Mouse (Mus musculus) brain, adult 2 months (tissue): ENCODE measurements around the gene Clcf1.

Experiments
- DNase-seq: peaks from one replicate; pipeline ENCODE4 v3.0.0; 2011; ENCODE audit warnings: low read depth, low spot score

Gene Clcf1

DNA sequence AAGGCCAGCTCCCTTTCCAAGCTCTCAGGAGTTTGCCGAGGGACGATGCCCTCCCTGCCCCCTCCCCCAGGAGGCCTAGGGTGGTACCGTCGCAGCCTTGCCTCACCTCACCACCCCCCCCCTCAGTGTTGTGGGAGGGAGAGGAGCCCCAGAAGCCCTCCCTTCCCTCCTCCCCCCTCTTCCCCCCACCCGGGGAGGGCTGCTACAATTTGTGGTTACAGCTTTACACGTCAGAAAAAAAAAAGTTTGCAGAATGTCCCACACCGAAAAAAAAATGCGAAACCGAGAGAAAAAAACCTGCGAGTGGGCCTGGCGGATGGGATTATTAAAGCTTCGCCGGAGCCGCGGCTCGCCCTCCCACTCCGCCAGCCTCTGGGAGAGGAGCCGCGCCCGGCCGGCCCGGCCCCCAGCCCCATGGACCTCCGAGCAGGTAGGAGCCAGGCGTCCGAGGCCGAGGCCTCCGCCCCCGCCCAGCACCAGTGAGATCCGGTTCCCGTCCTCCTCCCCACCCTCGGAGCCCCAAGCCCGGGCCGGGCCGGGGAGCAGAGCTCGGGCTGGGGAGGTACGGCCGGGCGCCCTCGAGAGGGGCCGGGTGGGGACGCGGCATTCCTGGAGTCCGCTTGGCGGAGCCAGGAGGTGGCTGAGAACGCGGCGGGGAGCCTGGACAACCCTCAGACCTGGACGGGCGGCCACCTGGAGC, at the start of gene Clcf1, which contains the start of gene AC109138.7:
TSS of gene Clcf1 (plus strand) at position 168 of the 700 bp plus-strand sequence.
TSS of gene AC109138.7 (plus strand) at position 287 of the 700 bp plus-strand sequence.
- DNase-seq = no peak

DNA sequence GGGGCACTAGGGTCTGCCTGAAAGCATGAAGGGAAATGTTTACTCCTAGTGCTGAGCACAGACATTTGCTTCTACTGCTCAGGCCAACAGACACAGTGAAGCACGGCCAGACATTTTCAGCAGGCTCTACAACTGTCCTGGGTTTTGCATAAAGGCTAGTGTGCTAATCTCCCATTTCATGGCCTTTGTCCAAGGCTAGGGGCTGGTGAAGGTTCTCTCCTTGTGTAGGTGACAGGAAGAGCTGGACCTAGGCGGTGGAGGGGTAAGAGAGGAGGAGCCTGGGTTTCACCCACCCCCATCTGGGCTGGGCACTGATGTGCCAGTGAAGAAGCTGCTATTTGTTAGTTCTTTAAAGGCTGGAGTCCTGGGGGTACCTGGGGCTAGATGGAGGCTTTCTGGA, 49.3 kb upstream of the Clcf1 start:
- DNase-seq = no peak

DNA sequence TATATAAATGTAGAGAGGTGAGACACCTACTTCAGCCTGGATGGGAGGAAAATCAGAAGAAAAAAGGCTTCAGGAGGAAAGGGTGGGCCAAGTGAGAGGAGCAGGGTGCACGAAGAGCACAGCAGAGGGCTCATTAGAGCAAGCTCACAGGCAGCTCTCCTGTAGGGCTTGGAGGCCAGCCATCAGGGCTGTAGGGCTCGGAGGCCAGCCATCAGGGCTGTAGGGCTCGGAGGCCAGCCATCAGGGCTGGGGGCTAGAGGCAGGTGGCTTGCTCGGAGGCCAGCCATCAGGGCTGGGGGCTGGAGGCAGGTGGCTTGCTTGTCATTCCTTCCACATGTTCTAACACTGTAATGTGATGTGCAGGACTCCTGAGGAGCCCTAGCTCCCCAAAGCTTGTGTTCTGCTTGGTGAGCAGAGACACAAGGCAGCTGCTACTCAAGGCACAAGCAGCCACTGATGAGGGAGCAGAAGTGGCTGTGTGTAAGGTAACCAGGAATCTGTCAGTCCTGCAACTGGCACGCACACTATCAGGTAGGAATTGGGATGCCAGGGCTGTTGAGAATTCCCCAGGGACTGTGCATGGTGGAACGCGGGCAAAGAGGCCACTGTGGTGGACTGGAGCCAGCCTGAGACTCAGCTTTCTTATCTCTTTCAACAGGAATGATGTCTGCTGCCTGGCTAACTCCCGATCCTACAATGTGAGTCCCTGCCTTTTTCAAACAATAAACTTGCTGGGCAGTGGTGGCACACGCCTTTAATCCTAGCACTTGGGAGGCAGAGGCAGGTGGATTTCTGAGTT, 47.2 kb upstream of the Clcf1 start:
- no peak for DNase-seq

DNA sequence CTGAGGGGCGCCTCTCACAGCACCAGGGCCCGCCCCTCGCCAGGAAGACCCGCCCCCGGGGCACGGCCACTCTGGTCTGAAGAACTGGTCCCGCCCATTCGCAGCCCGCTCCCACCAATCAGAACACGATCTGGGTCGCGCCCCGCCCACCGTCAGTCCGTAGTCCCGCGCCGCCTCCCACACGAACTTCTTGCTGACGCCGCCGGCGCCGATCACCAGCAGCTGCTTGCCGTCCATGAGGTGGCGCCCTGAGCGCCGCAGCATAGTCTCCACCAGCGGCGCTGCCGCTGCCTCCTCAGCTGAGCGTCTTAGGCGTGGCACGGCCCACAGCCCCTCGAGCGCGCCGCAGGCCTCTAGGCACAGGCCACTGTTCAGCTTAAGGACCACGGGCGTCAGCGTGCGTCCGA, 44.7 kb upstream of the Clcf1 start:
- DNase-seq = peak; percentile 99

DNA sequence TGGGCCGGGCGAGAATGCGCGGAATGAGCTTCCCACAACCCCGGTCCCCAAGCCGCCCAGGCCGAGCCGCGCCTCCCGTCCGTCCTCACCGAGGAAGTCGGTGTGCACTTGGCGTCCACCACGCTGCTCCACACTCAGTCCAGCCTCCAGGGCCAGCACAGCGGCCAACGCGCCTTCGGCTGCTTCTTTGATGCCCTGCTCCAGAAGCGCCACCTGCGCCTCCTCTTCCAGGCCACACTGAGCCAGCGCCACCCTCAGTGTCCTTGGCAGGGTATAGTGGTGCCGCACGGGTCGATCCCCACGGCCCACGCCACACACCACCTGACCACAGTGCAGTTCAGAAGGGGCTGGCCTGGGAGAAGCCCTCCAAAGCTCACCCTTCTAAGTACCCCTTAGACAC, 44.2 kb upstream of the Clcf1 start:
- peak; percentile 66 for DNase-seq

DNA sequence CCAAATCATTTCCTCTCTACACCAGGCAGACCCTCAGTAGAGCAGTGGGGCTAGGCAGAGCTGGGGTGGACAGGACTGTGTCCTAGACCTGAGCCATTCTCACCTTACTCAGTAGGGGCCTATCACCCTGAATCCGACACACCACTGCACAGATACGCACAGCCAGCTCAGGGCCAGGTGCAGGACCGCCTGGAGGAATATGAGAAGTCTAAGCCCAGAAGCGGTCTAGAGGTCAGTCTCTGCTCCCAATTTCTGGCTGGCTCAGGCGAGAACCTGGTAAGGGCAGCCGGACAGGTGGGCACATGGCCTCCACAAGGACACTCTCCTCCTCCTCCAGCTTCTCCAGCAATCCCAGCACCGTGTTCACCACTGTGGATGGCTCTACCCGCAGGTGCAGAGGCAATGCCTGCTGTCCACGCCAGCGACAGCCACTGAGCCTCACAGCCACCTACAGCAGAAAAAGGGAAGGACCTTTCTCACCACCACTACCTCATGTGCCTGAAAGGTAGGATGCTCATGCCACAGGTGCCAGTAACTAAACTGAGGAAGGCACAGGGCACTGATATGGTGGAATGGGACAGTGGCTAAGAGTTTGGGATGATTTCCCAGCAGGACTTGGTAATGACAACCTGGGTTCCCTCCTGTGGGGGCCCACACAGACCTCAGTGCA, 43.2 kb upstream of the Clcf1 start:
- DNase-seq = no peak

DNA sequence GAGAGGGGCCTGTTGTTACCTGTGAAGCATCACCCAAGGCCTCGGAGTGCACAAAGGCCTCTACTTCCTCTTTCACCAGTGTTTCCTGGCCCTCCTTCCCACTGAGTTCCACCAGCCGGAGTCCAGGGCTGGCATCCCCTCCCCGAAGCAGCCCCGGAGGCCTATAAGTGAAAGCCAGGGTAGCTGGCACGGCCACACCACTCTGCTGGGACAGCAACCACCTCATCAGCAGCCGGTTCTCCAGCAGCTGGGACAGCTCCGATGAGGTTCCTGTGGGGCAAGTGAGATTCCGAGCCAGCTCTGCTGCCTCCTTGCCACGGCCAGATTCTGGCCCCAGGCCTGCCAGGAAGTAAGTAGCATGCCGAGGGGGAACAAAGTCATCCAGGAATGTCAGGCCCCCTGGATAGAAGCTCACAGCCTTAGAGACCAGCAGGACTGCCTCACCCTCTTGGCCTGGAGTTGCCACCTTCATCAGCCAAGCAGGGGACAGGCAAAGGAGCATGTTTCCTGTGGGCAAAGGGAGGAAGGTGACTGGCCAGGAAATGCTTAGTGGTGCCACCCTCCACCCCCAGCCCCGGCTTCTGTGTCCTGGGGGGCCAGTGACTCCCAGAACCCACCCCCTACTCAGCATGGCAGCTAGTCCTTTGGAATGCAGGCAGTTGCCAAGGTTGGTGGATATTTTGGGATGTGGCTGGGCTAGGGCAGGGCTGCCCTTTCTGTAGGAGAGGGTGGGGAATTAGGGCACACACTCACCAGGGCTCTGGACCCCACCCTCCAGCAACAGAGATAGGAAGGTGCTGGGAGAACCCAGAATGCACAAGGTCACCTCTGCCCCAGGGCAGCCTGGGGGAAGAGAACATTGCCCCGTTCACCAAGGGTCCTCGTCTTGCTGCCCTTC, 42.4 kb upstream of the Clcf1 start:
- DNase-seq = no peak

DNA sequence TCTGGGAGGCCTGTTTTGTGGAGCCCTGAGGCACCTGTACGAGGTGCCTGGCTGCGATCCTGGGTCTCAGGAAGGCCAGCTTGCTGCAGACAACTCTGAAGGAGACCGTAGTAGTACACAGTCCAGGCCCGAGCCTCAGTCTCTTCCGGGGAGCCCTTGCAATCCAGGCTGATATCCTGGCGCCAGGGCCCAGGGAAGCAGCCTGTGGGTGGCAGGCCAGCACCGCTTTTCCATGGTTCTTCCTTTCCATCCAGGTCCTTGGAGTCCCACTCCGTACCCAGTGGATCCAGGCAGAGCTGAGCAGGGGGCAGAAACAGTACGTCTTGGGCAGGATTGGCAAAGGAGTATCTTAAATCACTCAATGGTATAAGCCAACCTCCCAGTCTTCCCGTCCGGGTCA, 41.1 kb upstream of the Clcf1 start:
- no peak for DNase-seq

DNA sequence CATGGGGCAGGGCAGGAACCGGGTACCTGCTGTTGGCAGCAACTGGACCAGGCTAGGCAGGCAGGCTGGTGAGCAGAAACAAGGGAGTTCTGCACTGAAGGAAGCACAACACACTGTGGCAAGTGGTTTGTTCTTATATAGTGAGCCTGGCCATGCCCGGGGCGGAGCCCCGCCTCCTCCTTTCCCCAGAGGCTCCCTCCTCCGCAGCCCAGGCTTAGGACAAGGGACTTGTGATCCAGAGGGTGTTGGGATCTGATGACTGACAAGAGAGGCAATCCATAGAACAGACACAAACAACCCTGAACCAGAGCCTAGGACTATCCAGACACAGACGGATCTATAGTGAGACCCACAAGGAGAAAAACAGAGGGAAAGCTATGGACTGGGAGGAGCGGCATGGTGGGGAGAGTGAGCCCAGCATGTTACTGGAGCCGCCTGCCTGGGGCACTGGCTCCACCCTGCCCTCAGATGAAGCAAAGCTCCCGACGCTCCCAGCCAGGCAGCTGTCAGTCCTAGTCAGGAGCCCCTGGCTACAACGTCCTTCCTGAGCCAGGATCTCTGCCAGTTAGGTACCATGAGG, 38.6 kb upstream of the Clcf1 start, which contains the start of gene Carns1:
TSS of gene Carns1 (minus strand) at position 112 of the 580 bp plus-strand sequence.
- DNase-seq = peak; percentile 71

DNA sequence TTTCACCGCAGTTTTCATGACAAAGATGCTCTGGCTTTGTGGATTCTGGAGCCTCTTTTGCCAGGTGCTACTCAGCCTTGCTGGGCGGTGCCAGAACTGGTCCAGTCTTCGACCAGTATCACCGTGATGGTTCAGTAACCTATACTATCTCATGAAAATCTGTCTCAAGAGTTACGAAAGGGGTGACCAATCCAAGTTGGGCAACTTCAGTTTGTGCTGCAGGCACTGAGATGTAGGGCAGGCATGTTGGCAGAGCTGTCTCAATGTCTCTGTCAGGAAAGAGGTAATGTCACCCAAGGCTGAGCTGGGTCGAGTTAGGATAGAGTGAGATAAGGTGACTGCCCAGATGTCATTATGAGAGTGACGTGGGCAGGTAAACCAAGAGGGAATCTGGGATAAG, 33.6 kb upstream of the Clcf1 start:
- DNase-seq = no peak

DNA sequence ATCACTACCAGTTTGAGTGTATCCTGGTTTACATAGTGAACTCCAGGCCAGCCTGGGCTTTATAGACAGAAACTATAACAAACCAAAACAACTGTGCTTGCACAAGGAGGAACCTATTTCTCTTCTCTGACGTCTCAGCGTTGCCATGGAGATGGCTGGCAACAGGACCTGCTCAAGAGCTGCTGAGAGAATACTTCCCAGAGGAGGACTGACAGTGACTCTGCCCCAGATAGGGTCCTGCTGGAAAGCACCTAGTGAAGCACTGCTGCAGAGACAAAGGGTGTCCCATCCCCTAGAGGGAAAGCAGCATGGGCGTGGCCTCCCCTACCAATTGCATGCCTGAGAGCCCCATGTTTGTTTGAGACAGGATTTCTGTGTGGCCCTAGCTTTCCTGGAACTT, 32.1 kb upstream of the Clcf1 start:
- DNase-seq = peak; percentile 91

DNA sequence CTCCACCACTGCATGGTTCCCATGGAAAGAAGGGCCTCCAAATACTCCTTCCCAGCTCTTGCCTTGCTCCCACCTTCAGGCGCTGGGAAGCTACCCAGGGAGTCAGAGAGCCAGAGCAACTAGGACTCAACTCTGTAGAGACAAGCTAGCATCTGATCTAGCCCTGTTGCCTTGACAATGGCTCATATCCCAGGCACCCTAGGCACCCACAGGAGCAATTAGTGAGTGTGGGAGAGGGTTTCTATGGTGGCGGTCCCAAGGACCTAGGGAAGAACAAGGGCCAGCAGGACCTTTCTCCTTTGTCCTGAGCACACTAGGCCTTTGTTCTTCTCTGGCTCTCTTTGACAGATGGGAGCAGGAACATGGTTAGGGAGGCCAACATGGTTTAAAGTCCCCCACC, 30.3 kb upstream of the Clcf1 start:
- DNase-seq = peak; percentile 80

DNA sequence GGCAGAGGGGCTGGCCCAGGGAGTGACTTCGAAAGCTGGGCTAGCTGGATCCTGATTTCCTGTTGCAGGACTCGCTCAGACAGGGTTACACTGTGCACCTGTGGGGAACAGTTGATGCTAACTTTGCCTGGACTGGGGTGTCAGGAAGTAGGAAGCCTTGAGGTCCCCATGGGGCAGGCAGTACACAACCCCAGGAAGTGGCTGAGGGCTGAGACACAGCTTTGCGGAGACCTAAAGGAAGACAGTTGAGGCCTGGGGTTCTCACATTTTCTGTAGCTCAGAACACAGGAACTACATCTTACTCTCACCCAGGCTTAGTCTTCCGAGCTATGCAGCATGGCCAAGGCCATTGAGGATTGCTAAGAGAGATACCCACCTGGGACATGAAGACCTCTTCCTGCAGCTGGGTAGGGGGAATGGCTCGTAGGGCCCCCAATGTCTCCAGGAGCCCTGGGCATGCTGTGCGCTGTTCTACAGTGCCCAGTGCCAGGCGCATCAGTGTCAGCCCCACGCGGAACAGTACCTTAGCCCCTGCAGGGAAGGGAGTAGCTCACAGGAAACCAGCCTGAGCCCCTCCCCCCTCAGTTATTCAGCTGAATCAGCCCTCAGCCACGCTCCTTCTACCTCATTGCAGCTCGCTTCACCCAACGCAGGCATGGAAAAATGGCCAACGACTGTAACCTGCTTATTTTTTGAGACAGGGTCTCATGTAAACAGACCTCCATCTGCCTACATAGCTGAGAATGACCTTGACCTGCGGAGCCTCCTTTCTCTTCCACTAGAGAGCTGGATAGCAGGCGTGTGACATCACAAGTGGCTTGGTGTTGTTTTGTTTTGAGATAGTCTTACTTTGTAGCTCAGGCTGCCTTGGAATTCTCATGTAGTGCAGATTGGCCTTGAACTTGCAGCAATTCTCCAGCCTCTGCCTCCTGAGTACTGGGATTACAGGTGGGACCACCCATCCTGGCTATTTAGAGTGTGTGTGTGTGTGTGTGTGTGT, 28.8 kb upstream of the Clcf1 start:
- no peak for DNase-seq

DNA sequence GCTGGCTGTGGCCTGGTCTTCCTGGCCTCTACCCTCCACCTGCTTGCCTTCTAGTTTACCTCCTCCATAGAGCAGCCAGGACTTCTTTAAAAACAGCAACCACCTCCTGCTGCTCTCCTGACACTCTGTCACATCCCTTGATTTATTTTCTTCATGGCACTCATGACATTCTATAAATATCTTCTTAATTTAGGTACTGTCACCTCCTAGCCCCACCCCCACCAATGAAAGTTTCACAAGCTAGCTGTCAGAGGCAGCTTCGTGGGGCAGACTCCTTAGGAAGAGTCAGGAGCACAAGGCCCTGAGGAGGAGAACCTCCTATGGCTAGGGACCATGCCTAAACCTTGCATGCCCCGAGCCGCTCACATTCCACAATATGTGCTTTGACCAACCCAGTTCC, 26.7 kb upstream of the Clcf1 start:
- peak; percentile 40 for DNase-seq

DNA sequence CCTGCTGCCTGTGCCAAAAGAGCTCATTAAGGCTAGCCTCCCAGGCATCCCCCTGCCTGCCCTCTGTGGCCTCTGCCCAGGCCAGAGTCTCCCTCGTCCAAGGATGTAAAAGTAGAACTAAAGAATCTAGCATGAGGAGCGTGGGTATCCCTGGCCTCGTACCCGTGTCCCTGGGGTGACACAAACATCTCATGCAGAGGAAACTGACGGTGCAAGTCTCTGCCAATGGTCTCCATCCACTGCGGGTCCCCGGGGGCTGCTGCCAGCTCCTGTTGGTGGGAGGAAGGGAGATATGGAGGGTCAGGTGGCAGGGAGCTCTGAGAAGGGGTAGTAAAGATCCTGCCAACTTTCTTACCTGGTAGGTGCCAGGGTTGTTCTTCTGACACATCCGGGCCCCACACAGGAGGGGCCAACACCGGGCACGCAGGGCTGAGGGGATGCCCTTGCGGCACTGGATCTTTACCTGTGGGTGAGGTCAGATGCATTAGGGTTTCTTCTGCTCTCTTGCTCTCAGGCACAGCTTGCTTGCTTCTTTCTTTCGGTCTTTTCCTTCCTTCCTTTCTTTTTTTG, 24.9 kb upstream of the Clcf1 start:
- no peak for DNase-seq

DNA sequence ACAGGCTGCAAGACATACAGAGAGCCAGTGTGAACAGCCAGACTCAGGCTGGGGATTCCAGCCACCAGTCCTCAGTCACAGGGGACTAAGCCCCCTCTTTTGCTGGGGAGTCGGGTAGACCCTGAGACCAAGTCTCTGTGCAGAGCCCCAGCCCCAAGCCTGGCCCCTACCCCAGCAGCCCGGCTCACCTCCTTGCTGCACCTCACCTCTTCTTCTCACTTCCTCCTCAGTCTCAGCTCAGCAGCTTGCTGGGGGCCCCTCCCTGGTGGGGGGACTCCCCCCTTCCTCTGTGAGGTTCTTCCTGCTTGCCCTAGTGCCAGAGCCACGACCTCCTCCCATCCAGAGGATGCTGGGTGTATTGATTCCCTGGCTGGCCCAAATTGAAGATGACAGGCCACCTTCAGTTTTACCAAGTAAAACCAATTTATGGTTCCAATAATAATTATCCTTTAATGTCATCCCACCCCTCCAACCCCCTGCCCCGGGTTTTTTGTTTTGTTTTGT, 23.2 kb upstream of the Clcf1 start, which contains the start of gene Tbc1d10c:
TSS of gene Tbc1d10c (minus strand) at position 454 of the 504 bp plus-strand sequence.
- no peak for DNase-seq

DNA sequence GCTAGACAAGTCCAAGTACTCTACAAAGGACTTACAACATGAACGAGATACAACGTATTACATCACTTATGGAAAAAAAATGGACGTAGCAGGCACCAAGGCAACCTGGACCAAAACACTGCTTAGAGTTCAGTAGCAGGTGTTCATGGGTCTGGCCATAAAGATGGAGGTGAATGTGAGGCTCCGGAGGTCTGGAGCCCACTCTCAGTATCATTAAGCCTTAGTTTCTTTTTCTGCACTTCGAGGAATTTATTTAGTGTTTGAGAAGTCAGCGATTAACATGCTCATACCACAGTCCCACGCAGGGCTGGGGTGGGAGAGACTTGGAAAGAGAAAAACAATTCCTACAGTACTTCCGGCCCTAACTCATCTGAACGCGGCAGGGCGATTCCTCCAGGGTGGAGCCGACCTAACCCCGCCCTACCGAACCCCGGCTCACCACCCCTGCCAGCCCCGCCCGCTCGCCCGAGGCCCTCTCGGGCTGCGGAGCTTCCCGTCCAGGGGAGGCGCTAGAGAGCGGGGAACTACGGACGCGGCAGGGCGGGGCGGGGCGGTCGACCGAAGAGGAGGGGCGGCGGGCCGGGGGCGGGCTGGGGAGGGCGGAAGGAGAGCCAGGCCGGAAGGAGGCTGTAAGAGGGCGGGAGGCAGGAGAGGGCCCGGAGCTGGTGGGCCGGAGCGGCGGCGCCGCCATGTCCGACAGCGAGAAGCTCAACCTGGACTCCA, 22.3 kb upstream of the Clcf1 start, which contains the start of gene Ppp1ca:
TSS of gene Ppp1ca (plus strand) at position 538 of the 723 bp plus-strand sequence.
- DNase-seq = peak; percentile 97

DNA sequence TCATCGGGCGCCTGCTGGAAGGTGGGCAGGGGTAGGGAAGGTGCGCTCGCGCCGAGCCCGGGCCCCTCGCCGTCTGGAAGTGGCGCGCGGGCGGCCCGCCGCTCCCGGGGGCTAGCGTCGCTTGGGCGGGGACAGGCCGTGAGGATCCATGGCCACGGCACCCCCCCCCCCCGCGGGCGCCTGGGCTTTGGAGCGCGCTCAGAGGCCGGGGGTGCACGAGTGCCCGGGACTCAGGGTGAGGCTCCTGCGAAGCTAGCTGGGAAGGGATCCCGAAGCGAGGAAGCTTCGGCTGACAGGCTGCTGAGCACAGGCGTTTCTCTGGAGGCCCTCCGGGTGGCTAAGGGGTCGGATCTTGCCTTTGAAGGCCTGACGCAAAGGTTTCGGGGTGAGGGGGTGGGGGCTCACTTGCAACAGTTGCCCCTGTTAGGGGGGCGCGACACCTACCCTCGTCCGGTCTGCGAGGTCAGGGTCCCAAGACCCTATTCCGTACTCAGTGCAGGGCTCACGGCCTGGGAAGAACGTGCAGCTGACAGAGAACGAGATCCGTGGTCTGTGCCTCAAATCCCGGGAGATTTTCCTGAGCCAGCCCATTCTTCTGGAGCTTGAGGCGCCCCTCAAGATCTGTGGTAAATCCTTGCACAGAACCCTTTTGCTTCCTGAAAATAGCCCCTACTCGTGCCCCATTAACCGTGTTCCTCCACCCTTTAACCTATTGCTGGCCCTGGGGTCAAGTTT, 21.6 kb upstream of the Clcf1 start:
- peak; percentile 53 for DNase-seq
